Mouse (Mus musculus) hindbrain, postnatal 0 days (tissue): ENCODE results near the gene Ofcc1. TPM values are rescaled to one million over a fixed set of nuclear protein-coding genes. Genes with fewer than 3 reads are reported as not detected.

Experiments used
- ATAC-seq: fragments of 200-750 bp; cut with Nextera tagmentation; 2 replicates; pipeline ENCODE4 v1.8.0; 2017; ENCODE audit warnings: mild to moderate bottlenecking, moderate TSS enrichment, moderate library complexity
- DNase-seq: peaks from one replicate; pipeline ENCODE4 v3.0.0-alpha.2; 2015; ENCODE audit warnings: low spot score
- H3K27ac ChIP-seq: fragments of 300-500 bp; sonication (generic); 2 replicates; pipeline ENCODE4 v1.5.1; 2014; ENCODE audit warnings: mild to moderate bottlenecking
- H3K27me3 ChIP-seq: fragments of 300-500 bp; sonication (generic); 2 replicates; pipeline ENCODE4 v1.6.1; 2014; ENCODE audit warnings: low read length, mixed read lengths; ENCODE audit not compliant: insufficient read depth
- H3K36me3 ChIP-seq: fragments of 300-500 bp; sonication (generic); 2 replicates; pipeline ENCODE4 v1.6.1; 2014; ENCODE audit warnings: low read length, mixed read lengths; ENCODE audit not compliant: insufficient read depth
- H3K4me1 ChIP-seq: fragments of 300-500 bp; sonication (generic); 2 replicates; pipeline ENCODE4 v1.6.1; 2014; ENCODE audit warnings: antibody characterized with exemption, low read length, mixed read lengths; ENCODE audit not compliant: insufficient read depth
- H3K4me2 ChIP-seq: fragments of 300-500 bp; sonication (generic); 2 replicates; pipeline ENCODE4 v1.6.1; 2014; ENCODE audit warnings: low read depth, mild to moderate bottlenecking, low read length, moderate library complexity, mixed read lengths
- H3K4me3 ChIP-seq: fragments of 300-500 bp; sonication (generic); 2 replicates; pipeline ENCODE4 v1.5.1; 2014; ENCODE audit warnings: low read length
- H3K9ac ChIP-seq: fragments of 300-500 bp; sonication (generic); replicated peaks from 2 replicates; pipeline ENCODE4 v1.6.1; 2014; ENCODE audit warnings: mild to moderate bottlenecking, low read length, moderate library complexity, mixed read lengths
- H3K9me3 ChIP-seq: fragments of 300-500 bp; sonication (generic); 2 replicates; pipeline ENCODE4 v1.6.1; 2016; ENCODE audit warnings: low read length, mixed read lengths
- CTCF ChIP-seq: IDR thresholded peaks from 2 replicates; pipeline ENCODE4 v1.5.1; 2016; ENCODE audit warnings: antibody characterized with exemption, control low read depth, low read depth
- WGBS: fragments of 180-500 bp; shearing (Covaris S2); extraction: QIAGEN DNeasy Blood & Tissue Kit; methylation state at CpG from one replicate; pipeline ENCODE4 v1.1.7; 2014; 5-methylcytosine and 5-hydroxymethylcytosine counted together
- polyA plus RNA-seq: library from polyadenylated mRNA; unstranded; fragments of >200 nt; fragmentation: Nextera tagmentation; extraction: Ambion mirVana; gene quantifications from 2 replicates; pipeline ENCODE4 v1.2.1, GENCODE M21; 2015
- total RNA-seq: library from RNA; depleted of rRNA; stranded (reverse); fragments of >200 nt; gene quantifications from 2 replicates; pipeline ENCODE4 v1.2.3, GENCODE M21; 2014

The Ofcc1 gene
- total and polyA plus RNA-seq, 2 experiments from 2014 or later, result 0.11 to 0.78 TPM

DNA sequence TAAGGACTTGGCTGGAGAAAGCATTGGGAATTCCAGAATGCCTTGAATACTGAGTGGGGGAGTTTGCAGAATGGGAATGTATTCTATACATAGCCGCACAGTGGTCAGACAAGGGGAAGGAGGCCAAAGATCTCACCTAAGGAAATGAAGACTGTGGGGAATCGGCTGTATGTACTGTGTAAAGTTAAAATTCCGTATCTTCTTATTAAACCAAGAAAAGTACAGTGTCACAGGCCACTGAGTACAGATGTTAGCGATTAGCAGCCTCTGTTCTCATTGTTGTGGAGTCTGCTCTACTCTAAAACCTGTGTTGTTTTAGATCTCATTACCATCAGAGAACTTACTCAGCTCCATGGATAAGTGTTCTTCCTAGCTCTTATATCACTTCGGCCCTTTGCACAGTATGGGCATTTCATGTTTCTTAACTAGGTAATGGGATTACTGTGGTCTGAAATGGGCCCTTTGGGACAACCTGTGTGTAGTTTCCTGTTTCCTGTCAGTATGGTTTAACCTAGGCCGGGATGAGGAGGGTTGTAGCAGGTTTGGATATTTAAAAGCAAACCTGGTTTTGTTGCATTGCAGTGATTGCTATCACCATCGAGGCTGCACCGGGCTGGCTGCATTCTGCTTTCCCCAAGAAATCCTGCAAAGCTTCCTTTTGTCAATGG, 392.8 kb downstream of the Ofcc1 start:
- DNase-seq, result peak; percentile 2
- Histone ChIP-seq H3K27me3 (no peaks in the 10 kb centered on the region), H3K4me3 (no peak overlapping the region), H3K9me3 (no peaks in the 10 kb centered on the region), H3K36me3 (no peaks in the 10 kb centered on the region), H3K9ac (no peak overlapping the region), H3K27ac (no peak overlapping the region), H3K4me1 (no peaks in the 10 kb centered on the region), H3K4me2 (no peak overlapping the region)
- 85% methylated on average over 8 of the region's 8 CpGs for WGBS
- no peak for ATAC-seq
- TF ChIP-seq CTCF, result no peak

DNA sequence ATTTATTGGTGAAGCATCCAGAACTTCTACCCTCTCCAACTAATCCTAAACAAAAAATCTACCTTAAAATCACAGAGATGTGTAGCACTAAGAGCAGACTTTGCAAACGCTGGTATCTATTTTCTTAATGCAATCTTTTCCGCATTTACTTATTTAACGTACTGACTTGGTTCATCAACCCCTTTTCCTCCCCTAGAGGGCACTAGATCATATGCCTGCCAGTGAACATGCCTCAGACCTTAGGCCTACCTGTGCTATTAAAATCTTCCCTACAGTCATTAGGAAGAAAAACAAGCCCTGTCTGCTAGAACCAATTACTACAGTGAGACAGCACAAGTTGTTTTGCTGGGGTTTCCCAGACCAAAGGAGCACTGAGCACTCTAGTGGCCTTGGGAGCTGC, 404.0 kb downstream of the Ofcc1 start:
- no peak overlapping the region for H3K4me2 ChIP-seq
- 65% methylated on average over 3 of the region's 3 CpGs for WGBS
- no peaks in the 10 kb centered on the region for H3K4me1 ChIP-seq
- no peak for ATAC-seq
- peak; percentile 14 for DNase-seq
- no peak overlapping the region for H3K9ac ChIP-seq
- no peak overlapping the region for H3K4me3 ChIP-seq
- H3K36me3 ChIP-seq, result no peaks in the 10 kb centered on the region
- no peak overlapping the region for H3K27ac ChIP-seq
- TF ChIP-seq CTCF, result peak; percentile 44
- H3K9me3 ChIP-seq, result no peaks in the 10 kb centered on the region
- no peaks in the 10 kb centered on the region for H3K27me3 ChIP-seq

DNA sequence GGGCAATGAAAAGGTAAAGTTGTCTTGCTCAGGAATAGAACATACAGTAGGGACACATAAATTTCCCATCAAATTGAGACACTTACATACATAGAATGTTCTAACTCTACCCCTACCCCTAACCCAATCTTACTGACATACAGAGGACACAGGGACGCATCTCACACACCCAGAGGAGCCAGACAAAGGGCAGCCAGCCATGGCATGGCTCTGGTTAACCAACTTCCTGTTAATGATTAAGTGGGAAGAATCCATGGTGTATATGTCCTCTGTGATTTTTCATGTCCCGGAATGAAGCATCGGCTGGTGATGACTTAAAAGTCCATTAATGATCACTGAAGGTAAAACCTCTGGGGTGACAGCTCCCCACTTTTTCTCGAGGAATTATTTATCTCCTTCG, 405.2 kb downstream of the Ofcc1 start:
- no peak overlapping the region for H3K4me2 ChIP-seq
- H3K36me3 ChIP-seq, result no peaks in the 10 kb centered on the region
- no peak overlapping the region for H3K9ac ChIP-seq
- H3K4me3 ChIP-seq, result no peak overlapping the region
- ATAC-seq (no peak), DNase-seq (no peak)
- no peak for TF ChIP-seq CTCF
- H3K4me1 ChIP-seq, result no peaks in the 10 kb centered on the region
- H3K9me3 ChIP-seq, result no peaks in the 10 kb centered on the region
- WGBS, result 74% methylated on average over 5 of the region's 5 CpGs
- no peak overlapping the region for H3K27ac ChIP-seq
- no peaks in the 10 kb centered on the region for H3K27me3 ChIP-seq
